Mouse (Mus musculus) adrenal gland, postnatal 36 days (tissue): Measurements from ENCODE around the gene Hs1bp3. TPM values are rescaled to one million over a fixed set of nuclear protein-coding genes. Genes with fewer than 3 reads are reported as not detected.

Experiments
- DNase-seq, 2 experiments: peaks; one replicate each; pipeline ENCODE4 v3.0.0; 2021; ENCODE audit warnings: mixed read lengths in 1 of 2
- total RNA-seq, 2 experiments: library from RNA; stranded (reverse); gene quantifications; 2 replicates each; pipeline ENCODE4 v1.2.3; 2021

Hs1bp3 gene
- total RNA-seq, 2 experiments from 2014 or later: 12.2 to 18.8 TPM

- peak in 1 of 2 experiments; percentile 51 for DNase-seq
Observed at GRCm38 (mm10) chr12:8361866-8362265, 48.6 kb downstream of the Hs1bp3 start.

GRCm38 (mm10) chr12:8362400-8362799 is 49.2 kb downstream of the Hs1bp3 start:
- DNase-seq: no peak

GRCm38 (mm10) chr12:8364321-8364838 is 51.1 kb downstream of the Hs1bp3 start:
- DNase-seq: no peak

- DNase-seq: peak; percentile 92
Observed at GRCm38 (mm10) chr12:8365336-8365735, 52.1 kb downstream of the Hs1bp3 start.

- peak in 1 of 2 experiments; percentile 32 for DNase-seq
Observed at GRCm38 (mm10) chr12:8365905-8366576, 52.8 kb downstream of the Hs1bp3 start.

GRCm38 (mm10) chr12:8366688-8367087 is 53.5 kb downstream of the Hs1bp3 start:
- DNase-seq: no peak

GRCm38 (mm10) chr12:8371746-8372510 is 58.7 kb downstream of the Hs1bp3 start:
- DNase-seq: no peak

- DNase-seq: no peak
Observed at GRCm38 (mm10) chr12:8372511-8373180, 59.4 kb downstream of the Hs1bp3 start.

- DNase-seq: no peak
Observed at GRCm38 (mm10) chr12:8373741-8374140, 60.5 kb downstream of the Hs1bp3 start.

GRCm38 (mm10) chr12:8377169-8377568 is 63.9 kb downstream of the Hs1bp3 start:
- peak; percentile 55 to 72 for DNase-seq

GRCm38 (mm10) chr12:8377955-8378620 is 64.9 kb downstream of the Hs1bp3 start:
- DNase-seq: no peak

- DNase-seq: peak; percentile 93 to 95
Observed at GRCm38 (mm10) chr12:8379795-8380521, 66.7 kb downstream of the Hs1bp3 start.

- DNase-seq: no peak
Observed at GRCm38 (mm10) chr12:8380944-8381343, 67.7 kb downstream of the Hs1bp3 start.

GRCm38 (mm10) chr12:8381940-8382339 is 68.7 kb downstream of the Hs1bp3 start:
- no peak for DNase-seq

- DNase-seq: peak in 1 of 2 experiments; percentile 26
Observed at GRCm38 (mm10) chr12:8383822-8384221, 70.6 kb downstream of the Hs1bp3 start.

GRCm38 (mm10) chr12:8386451-8387011 is 73.3 kb downstream of the Hs1bp3 start:
- DNase-seq: peak; percentile 52 to 68

- no peak for DNase-seq
Observed at GRCm38 (mm10) chr12:8387281-8387680, 74.0 kb downstream of the Hs1bp3 start.

- DNase-seq: no peak
Observed at GRCm38 (mm10) chr12:8388529-8389414, 75.5 kb downstream of the Hs1bp3 start.

- DNase-seq: no peak
Observed at GRCm38 (mm10) chr12:8393226-8393625, 80.0 kb downstream of the Hs1bp3 start.
